Mouse (Mus musculus) 416B (cell line): ENCODE data around the gene Gmfb.

Experiments used
- DNase-seq: peaks from one replicate; pipeline ENCODE4 v3.0.0; 2011; ENCODE audit warnings: low read depth

Gmfb gene

DNA sequence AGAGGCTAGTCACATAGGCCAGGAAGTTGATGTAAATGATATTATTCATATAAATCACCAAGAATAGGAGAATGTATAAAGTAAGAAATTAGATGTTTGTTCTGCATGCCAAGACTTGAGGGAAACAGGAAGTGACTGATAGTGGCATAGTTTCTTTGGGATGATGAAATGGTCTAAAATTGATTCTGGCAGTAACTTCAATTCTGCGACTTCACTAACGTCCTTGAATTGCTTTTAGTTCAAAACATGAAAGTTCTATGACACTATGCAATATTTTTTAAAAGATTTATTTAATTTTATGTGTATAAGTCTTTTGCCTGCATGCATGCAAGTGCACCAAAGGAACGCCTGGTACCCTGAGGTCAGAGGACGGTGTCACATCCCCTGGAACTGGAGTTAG lies 18.8 kb downstream of the Gmfb start:
- no peak for DNase-seq

DNA sequence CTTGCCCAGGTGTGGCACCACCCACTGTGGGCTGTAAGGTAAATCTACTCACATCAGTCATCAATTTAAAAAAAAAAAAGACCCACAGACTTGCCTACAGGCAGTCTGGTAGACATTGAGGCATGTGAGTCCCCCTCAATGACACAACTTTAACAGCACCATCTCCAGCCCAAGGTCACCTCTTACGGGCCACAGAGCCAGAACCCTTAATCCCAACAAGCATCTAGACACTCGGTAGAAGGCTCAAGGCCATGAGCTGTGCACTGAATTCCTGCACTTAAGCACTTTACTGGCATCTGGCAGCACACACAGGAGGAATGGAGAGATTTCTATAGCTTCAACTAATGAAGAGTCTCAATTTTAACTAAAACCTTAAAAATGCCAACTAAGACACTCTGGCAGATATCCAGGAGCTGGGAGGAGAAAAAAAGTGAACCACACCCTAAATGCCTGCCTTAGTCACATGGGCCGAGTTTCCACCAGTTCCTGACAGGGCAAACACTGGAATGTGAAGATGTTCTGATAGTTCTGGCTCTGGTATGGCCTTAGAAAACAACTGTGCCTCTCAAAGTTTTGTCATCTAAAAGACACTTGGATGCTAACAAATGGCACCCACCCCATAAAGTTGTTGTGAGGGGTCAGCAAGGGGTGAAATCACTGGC lies 21.2 kb downstream of the Gmfb start:
- peak; percentile 74 for DNase-seq

DNA sequence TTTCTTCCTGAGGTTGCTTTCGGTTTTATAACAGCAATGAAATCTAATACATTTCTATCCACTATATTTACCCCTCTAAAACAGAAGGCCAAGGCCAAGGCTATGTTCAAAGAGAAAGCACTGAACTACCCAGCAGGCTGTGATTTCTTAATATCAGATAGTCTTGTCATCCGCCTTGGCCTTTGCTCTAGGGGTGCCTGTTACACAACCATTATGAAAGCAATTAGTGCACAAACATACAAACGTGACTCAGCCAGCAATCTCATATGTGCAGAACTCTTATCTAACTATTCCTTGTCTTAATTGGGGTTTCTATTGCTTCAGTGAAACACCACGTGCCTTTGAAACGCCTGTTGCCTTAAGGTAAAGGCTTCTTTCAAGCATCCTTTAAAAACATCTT lies 27.9 kb downstream of the Gmfb start:
- peak; percentile 80 for DNase-seq

DNA sequence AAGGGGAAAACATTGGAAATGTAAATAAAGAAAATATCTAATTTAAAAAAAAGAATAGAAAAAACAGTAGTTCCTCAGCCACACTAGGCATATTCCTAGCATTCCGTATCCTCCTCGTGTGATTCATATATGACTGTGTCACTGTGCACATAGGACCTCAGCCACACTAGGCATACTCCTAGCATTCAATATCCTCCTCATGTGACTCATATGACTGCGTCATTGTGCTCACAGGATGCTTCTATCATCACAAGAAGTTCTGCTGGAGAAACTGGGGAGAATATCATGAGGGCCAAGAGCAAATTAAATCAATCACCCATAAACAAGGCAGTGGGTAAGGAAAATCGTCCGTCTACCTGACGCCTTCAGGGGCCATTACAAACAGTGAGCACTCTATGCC lies 31.3 kb downstream of the Gmfb start:
- DNase-seq: peak; percentile 73

DNA sequence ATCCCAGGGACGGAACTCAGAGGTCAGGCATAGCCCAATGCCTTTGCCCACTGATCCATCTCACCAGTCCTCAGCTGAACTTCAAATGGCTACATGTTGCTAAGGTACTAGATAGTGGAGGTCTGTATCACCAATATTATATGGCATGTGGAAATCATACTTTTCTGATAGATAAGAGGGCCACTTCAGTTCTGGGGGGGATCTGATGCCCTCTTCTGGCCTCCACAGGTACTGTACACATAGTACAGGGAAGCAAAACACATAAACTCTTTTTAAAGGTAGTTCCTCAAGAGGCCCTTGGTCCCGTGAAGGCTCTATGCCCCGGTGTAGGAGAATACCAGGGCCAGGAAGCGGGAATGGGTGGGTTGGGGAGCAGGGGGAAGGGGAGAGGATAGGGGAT lies 31.7 kb downstream of the Gmfb start:
- peak; percentile 77 for DNase-seq

DNA sequence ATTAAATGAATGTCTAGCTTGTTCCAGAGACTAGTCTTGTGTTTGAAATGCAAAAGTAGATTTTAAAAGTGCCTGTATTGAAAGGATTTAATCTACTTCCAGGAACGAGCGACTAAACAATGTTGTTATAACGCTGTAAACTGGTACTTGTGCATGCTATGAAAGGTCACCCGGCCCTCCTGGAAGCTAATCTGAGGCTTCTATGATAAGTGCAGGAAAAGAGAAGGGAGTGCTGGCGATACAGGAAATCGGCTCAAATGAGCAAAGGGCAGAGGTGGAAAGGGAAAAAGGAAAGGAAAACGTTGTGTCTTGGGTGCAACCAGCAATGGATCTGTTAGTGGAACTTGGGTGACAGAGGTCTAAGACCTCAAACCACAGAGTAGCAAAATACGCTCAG lies 33.5 kb downstream of the Gmfb start:
- no peak for DNase-seq

DNA sequence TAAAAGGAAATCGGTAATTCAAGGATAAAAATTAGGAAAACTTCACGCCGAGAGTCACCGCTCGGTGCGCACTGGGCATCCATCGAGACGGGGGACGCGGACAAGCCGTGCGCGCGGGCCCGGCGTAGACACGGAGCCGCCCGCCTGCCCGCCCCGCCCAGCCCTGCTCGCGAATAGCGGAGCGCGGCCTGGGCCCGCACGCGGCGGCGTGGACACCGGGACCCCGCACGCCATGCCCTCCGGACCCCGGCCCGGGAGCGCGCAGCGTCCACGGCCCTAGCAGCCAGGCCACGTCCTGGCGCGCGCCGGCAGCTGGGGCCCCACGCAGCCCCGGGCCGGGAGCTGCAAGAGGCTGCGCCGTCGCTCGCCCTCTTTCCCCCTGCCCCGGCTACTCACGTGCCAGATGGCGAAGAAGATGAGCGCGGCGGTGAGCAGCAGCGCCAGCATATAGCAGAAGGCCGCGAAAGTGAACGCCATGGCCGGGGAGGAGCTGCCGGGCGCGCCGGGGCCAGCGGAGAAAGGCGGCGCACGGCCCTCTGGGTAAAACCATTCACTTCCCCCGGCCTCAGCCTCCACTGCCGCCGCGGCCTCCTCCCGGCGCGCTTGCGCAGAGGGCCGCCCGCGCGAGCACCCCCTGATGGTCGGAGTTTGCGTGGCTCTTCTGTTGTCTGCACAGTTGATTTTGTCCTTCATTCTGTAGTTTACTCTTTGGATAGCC lies 34.1 kb downstream of the Gmfb start, which contains the start of gene Cnih1:
Gene Cnih1, minus strand, starts transcription at position 625 of the 718 bp plus-strand sequence.
- DNase-seq: peak; percentile 86

DNA sequence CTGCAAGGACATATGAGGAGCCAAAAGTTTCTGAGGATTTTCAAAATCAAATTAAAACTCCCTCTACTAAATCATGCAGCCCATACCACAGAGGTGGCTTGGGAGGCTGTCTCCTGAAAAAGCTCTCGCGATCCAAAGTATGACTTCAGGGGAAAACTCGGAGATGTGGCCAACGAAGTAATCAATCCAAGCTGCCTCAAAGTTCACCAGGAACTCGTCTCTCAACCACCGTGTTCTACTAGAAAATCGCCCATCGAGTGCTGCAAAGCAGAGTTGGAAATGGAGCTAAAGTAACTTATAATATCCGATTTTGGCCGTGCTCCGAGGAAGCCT lies 34.6 kb downstream of the Gmfb start:
- DNase-seq: peak; percentile 37

DNA sequence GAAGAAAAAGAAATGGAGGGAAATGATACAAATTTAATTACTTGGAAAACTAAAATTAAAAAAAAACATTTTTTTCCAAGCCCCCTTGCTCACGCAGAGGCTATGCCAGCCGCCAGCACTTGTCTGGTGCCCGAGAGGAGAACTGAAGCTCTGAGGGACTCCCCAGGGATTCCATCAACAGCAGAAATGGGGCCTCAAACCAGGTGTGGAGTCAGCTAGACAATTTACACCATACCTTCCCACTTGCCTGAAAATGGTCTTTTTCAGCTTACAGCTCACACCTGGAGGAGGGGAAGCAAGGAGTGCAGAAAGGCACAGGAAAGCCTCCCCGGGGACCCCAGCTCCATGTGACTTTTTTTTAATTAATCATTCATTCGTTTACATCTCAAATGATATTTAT lies 36.8 kb downstream of the Gmfb start:
- no peak for DNase-seq

DNA sequence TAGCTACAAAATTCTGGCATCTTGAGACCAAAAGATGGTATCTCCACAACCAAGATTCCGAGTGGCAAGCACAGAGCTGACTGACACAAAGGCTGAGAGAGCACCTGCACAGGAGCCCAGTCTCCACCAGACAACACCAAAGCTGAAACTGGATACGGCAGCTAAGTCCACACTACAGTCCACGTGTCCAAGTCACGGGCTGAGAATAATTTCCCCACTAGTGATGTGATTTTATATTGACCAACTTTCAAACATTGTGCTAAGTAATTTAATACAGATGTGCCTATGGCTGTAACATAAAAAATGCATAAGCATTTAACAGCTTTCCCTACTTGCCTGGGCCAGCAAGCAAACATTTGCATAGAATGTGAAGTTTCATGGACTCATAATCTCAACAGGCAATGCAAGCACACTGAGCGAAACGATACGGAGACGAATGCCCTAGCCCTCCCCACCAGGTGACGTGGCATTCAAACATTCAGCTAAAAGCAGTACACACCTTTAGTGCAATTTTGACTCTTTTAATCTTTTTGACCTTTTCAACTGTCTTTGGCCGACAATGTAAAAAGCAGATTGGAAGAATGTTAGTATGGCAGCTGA lies 38.6 kb downstream of the Gmfb start:
- no peak for DNase-seq

DNA sequence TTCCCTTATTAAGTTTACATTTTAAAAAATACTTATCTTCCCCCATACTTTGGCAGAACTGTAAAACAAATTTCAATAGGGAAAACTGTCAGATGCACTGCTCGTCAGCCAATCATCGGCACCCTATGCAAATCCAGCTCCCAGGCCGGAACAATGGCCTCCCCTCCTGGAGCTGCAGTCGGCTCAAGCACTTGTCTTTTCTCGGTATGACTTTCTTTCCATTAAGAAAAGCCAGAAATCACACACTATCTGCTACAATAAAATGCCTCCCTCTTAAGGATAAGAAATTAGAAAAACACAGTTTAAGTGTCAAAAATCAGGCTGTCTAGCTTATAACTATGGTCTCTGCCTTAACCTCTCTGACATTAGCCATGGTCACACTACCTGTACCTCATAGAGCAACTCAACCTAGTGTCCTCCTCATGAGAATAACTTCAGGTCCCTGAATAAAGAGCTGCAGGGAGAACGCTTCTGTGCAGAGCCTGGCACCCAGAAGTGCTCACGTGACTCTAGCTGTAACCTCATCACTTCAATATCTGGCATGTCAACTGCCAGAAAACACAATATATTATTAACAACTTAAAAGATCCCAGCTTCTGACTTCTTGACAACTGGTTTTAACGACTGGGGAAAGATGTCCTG lies 39.7 kb downstream of the Gmfb start:
- DNase-seq: no peak

DNA sequence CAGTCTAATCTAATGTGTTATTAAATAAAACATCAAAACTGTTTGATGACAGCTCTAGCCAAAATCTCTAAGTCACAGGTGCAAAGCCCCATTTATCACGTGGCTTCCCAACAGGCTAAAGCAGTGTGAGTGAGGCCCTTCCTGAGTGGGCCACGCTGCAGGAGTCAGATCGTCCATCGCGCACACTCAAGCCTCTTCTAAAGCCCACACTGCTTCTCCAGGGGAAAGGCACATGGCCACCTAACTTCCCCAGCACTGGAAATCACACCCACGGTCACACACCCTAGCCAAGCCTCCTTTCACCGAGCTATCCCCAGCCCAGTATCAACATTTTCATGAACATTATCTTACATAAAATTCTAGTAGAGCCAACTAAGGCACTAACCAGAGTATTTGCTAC lies 41.0 kb downstream of the Gmfb start:
- DNase-seq: no peak

DNA sequence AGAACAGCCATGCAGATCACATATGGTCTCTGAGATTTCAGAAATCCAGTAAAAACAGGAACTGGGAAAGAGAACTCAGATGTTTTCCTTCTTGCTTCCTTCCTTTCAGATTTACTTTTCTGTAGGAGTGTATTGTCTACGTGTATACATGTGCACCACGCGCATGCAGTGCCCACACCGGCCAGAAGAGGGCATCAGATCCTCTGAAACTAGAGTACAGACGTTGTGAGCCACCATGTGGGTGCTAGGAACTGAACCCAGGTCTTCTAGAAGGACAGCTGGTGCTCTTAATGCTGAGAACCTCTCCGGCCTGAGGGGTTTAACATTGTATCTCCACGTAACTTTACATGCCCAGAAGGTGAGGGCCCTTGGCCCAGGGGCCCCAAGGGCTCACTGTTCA lies 42.8 kb downstream of the Gmfb start:
- no peak for DNase-seq

DNA sequence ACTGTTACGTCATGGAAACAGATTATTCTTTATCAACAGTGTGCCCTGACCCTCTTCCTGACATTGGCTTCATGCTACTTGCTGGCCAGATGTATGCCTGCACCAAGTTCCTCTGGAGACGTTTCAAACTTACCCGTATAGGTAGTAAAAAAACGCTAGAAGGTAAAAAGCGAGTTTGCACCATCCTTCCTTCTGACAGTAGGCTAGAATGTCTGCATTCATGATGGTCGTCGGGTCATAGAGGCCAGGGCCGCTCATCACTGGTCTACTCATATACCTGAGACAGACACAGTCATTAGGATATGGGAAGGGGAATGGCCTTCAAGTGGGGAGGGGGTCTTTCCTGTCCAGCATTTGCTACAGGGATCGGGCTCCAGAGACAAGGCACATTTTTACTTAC lies 43.3 kb downstream of the Gmfb start:
- DNase-seq: no peak

DNA sequence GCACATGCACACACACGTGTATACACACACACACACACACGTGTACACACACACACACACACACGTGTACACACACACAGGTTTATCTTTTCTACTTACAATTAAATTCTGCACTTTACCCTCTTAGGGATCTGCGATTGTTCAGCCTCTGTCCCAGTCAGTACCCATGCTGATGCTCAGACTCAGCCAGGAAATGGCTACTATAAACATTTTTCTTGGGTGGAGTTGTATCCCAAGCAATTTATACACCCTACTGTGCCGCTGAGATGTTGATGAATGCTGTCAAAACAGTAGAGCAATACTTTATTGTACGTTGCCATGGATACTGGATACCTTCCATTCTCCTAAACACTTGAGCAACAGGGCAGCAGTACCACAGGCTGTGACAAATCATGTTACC lies 52.0 kb downstream of the Gmfb start:
- no peak for DNase-seq

DNA sequence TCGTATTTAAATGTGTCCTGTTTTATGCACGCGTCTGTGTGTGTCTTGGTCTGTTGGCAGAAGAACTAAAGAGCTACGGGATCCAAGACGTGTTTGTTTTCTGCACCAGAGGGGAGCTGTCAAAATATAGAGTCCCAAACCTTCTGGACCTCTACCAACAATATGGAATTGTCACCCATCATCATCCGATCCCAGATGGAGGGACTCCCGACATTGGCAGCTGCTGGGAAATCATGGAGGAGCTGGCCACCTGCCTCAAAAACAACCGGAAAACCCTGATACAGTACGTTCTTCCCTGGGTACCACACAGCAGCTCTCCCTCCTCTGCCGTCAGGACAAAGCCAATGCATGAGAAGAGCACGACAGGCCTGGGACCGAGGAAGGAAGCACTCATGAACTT lies 54.9 kb downstream of the Gmfb start:
- DNase-seq: no peak

DNA sequence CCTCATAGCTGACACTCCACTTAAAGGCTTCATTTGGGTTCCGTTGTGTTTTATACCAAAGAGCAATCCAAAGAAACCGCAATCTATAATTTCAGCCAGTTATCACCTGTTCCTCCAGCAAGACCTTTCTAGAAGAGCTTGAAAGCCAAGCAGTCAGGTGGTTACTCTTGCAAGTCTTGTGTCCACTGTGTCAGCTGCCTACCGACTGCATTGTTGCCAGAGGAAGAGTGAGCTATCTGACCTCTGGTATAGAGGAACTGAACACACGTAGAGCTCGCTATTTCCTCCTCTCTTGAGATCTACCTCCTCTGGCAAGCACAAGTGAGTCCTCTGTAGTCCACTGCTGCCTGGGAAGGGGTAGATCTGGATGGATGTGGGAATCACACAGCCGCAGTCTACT lies 60.9 kb downstream of the Gmfb start:
- DNase-seq: peak; percentile 56

DNA sequence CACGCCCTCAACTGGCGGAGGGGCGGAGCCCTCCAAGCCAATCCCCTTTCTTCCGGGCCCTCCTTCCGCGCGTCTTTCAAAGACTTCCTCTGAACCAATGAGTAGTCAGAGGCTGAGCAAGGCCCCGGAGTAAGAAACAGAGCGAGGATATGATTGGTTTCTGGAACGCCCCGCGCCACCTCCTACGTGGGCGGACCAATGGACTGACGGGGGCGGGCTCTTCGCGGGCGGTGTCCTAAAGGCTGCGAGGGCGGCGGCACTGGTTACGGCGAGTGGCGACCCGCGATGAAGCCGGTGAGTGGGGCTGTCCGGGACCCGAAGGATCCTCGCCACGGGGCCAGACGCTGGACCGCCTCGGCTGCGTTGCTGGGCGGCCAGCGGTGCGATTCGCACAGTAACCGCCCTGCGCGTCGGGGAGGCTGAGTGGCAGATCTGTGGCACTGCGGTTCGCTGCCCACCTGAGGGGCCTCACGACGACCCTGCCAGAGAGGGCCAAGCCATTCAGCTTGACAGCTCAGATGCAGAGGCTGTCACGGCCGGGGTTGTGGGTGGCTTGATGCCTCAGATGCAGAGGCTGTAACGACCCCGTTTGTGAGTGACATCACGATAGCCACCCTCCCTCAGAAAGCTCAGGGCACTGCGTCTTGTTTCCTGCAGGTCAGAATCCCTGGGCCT lies 61.5 kb downstream of the Gmfb start, which contains the start of gene Cdkn3:
Gene Cdkn3, plus strand, starts transcription at position 187 of the 675 bp plus-strand sequence.
- DNase-seq: peak; percentile 97

DNA sequence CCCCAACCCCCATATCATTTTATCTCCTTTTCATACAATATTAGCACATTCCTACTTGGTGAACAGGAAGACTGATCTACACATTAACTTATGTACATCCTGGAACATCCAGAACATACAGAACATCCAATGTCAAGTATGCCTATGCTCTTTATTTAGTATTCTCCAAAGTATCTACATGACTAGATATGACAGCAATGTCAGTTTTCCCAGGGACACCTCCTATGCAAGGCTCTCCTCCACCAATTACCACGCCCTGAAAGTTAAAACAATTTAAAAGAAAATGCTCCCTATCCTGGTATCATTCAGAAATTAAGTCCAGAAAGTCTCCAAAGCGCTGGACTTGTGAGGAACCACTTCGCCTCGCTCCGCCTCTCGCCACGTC lies 62.1 kb downstream of the Gmfb start:
- no peak for DNase-seq
